Mouse (Mus musculus) liver, embryonic 14.5 days (tissue): ENCODE results near the gene Slc34a2.

Experiments used
- CTCF ChIP-seq: IDR thresholded peaks from 2 replicates; pipeline ENCODE4 v1.5.1; 2016; ENCODE audit warnings: antibody characterized with exemption, low read depth, control low read depth
- EP300 ChIP-seq: IDR thresholded peaks from 2 replicates; pipeline ENCODE4 v1.6.1; 2016; ENCODE audit warnings: antibody characterized with exemption, low read depth

- TF ChIP-seq EP300 (no peak), CTCF (no peak)
Measured at GRCm38 (mm10) chr5:53111036-53111435, 73.2 kb downstream of the Slc34a2 start.
